Mouse (Mus musculus) mouse trophoblast stem cell (cell line): ENCODE data around the gene Rhbdf2.

Experiments used
- in situ Hi-C, 2 experiments: fragments of 300-500 bp; cut with MseI, MboI; formaldehyde crosslinking; loops; 2 replicates in 1 of 2; 3 replicates in 1 of 2; pipeline ENCODE4 v1.15.1; 2025

The Rhbdf2 gene

DNA sequence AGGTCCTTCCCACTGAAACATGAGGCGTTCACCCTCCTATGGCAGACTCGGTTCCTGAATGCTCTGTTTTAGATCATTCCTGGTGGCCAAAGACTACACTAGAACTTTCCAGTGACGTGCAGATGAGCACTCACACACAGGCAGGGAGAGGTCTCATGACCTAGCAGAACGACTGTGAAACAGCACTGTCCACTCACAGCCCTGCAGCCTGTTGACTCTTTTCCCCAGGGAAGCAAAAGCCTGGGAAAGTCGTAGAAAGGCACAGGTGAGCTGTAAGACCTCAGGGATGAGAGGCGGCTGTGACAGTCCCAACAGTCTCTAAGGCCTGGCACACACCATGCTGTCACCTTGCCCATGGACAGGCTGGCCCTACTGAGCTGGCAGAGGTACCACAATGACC lies 70.5 kb downstream of the Rhbdf2 start:
- in situ Hi-C loops, result no loop called here

DNA sequence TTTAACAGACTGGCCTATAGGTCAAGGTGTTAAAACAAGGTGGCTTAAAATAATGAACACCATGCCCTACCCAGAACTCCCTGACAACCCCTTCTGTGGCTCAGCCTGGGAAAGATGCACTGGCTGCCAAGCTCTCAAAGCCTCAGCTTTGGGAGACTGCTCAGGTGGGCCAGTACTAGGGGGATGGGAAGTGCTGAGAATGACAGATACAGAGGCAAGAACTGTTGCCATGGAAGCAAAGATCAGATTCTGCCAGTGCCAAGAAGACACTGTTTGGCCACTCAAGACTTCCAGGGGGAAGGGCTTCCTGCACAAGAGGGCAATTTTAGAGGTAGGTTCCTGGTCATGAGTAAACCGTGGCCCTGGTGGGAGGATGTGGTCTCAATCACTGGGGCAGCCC lies 71.2 kb downstream of the Rhbdf2 start:
- in situ Hi-C loops, result no loop called here

DNA sequence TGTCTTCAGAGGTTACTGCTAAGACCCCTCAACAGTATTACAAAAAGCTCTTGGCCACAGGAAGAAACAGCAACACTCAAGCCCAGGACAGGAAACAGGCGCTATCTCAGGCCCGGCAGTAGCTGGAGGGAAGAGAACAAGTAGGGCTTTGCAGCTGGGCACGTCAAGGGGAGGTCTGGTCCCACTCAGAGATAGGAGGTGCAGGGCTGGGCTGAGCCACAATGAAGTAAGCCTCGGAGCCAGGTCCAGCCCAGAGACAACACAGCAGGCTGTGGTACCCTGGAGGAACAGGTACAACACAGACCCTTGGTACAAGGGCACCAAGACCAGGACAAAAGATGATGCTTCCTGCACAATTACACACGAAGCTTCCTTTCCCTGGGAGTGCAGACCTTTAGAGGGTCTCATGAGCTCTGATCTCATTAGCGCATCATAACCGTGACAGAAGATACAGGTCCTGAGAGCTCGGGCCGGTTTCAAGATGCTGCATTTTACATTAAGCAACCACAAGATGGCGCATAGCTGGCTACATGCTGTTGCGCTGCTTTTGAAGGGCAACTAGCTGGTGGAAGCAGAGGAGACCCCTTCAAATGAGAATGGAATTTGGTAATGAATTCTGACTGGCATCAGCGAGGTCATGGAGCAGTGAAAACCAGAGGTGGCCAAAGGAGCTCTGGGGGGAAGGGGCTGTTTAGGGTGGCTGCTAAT lies 72.5 kb downstream of the Rhbdf2 start:
- in situ Hi-C loops, result no loop called here

DNA sequence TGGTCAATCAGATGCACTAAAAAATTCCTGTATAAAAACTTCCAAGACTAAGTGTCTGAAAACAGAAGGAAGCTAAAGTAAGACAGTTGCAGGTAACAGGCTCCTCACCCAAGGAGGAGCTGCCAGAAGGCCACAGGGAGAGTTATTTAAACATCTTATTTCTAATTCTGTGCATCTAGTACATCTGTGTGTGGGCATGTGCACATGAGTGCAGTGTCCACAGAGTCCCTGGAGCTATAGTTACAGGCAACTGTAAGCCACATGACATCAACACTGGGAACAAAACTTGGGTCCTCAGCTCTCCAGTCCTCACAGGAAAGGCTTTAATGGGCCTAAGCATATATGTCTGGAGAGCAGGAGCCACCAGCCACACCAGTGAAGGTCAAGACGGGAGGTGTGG lies 74.6 kb downstream of the Rhbdf2 start:
- in situ Hi-C loops, result no loop called here

DNA sequence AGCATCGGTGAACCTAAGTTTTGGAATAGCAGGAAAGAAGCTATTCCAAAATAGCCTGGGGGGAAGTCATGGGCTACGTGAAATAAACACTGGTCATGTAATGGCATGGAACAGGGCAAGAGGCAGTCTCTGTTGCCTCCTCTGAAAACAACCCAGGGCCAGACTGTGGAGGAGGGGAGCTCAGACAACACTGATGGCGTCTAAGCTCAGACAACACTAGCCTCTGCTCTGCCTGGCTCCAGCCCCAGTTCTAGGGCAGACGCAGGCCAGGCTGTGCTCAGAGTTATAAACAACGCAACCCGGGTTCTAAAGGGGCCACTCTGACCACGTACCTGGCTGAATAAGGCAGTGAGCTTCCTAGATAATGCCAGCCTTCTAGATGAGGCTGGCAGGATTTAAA lies 76.1 kb downstream of the Rhbdf2 start:
- in situ Hi-C loops, result no loop called here

DNA sequence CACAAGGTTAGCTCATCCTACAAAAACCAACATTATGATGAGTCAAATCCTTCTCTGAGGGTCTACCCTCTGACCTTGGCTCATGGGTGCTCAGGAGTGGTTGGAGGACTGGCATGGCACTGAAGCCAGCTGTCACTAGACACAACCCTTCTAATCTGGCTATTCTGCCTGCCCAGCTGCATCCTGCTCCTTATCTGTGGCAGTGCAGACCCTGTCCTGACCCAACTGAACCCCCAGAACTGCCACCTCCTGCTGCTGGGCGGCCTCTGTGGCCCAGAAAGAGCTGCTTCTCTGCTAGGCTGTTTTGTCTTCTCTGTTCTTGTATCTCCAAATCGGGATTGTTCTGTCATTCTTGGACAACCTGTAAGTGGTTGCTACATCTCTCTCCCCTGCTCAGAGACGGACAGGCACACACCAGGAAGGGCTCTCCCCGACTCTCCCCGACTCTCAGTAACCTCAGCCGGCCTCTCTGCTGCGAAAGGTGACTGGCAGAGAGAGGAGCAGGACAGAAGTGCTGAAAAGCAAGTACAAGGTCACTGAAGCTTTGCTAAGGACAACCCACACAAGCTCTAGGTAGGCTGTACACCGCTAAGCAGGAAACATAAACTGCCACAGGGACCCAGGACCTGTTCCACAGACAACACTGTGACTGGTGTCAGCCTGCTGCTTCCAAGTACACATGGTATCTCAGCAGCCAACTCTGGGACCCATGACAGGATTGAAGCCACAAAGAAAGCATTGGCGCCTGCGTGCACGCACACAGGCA lies 77.4 kb downstream of the Rhbdf2 start:
- in situ Hi-C loops, result no loop called here

DNA sequence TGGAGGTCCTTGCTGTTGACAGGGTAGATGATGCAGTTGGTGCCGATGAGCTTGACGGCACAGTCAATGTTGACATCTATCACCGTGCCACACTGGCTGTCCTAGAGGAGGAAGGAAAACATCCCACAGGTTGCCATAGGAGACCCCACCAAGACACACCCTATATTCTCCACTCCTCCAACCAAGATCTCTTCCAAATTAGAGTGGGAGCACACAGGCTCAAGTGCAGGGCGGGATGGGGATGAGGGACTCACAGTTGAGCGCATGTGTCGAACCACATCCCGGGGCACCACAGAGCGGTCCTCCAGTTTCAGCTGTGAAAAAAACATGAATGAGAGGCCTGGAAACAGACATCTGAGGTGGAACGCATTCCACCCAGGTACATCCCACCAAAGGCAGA lies 78.0 kb downstream of the Rhbdf2 start:
- in situ Hi-C loops, result no loop called here
